8 mouse cellular contexts compared by ENCODE assay signal in genomic region chr6:28877945-28878666, GRCm38 (mm10). TPM values are rescaled to one million over a fixed set of nuclear protein-coding genes. Genes with fewer than 3 reads are reported as not detected.
DNase-seq lines count a peak whose midpoint lies in the region; ATAC-seq lines count a peak whose summit lies in the region.
"Had no signal": no experiment of that assay in that cellular context is flagged by ENCODE, and none has a peak within 500 bp of the region (broad histone marks: within the 10 kb centered on the region; RNA-seq: fewer than 3 reads in every experiment).

No protein-coding gene starts in this region.

- H3K36me3 ChIP-seq in megakaryocyte, embryonic 14.5 days (replicated peaks; ENCODE audit: low read length): peaks cover 100% of the 10 kb centered on the region
- H3K36me3 ChIP-seq in embryonic facial prominence, embryonic 10.5 days (replicated peaks): peaks cover 54% of the 10 kb centered on the region
- no peaks in the 10 kb centered on the region for H3K36me3 ChIP-seq in hindbrain, embryonic 16.5 days (ENCODE audit: control insufficient read depth, insufficient read depth, low read length)

- H3K9me3 ChIP-seq in megakaryocyte, embryonic 14.5 days: no peaks in the 10 kb centered on the region
- H3K9me3 ChIP-seq in embryonic facial prominence, embryonic 10.5 days: no peaks in the 10 kb centered on the region
- no peaks in the 10 kb centered on the region for H3K9me3 ChIP-seq in hindbrain, embryonic 16.5 days (ENCODE audit: control insufficient read depth, low read length)

- H3K4me2 ChIP-seq in hindbrain, embryonic 16.5 days (ENCODE audit: low read length): no peak overlapping the region

- H3K9ac ChIP-seq in hindbrain, embryonic 16.5 days (ENCODE audit: low read depth, low read length): no peak overlapping the region

- DNase-seq in embryonic facial prominence, embryonic 10.5 days (ENCODE audit: low spot score): peak; percentile 52
- DNase-seq in thymus, postnatal 0 days (ENCODE audit: low spot score): peak; percentile 36
- no peak for DNase-seq in kidney, adult 8-10 months
- DNase-seq in ovary, postnatal 36 days (ENCODE audit: low spot score): no peak

- peak overlapping the region; percentile 35 for H3K4me3 ChIP-seq in megakaryocyte, embryonic 14.5 days (replicated peaks)
- no peak overlapping the region for H3K4me3 ChIP-seq in embryonic facial prominence, embryonic 10.5 days
- no peak overlapping the region for H3K4me3 ChIP-seq in hindbrain, embryonic 16.5 days (ENCODE audit: low read length)

- peaks cover 63% of the 10 kb centered on the region for H3K4me1 ChIP-seq in megakaryocyte, embryonic 14.5 days
- H3K4me1 ChIP-seq in embryonic facial prominence, embryonic 10.5 days: peaks cover 40% of the 10 kb centered on the region
- peaks cover 18% of the 10 kb centered on the region for H3K4me1 ChIP-seq in hindbrain, embryonic 16.5 days (ENCODE audit: control insufficient read depth, insufficient read depth, low read depth, low read length)

- H3K27me3 ChIP-seq in megakaryocyte, embryonic 14.5 days (replicated peaks): no peaks in the 10 kb centered on the region
- no peaks in the 10 kb centered on the region for H3K27me3 ChIP-seq in embryonic facial prominence, embryonic 10.5 days (replicated peaks; ENCODE audit: low read depth, poor library complexity, severe bottlenecking)
- H3K27me3 ChIP-seq in hindbrain, embryonic 16.5 days (replicated peaks; ENCODE audit: control insufficient read depth, insufficient read depth, low read length): no peaks in the 10 kb centered on the region

- ATAC-seq in megakaryocyte, adult 5-6 weeks (ENCODE audit: poor library complexity, severe bottlenecking): no peak
- 0 out of 2 replicates have a peak, but pooled peaks have one; percentile 48 for ATAC-seq in hindbrain, embryonic 16.5 days

- peak overlapping the region; percentile 44 for H3K27ac ChIP-seq in embryonic facial prominence, embryonic 10.5 days (replicated peaks)
- peak overlapping the region; percentile 18; the same call in 1 of the 2 replicates for H3K27ac ChIP-seq in hindbrain, embryonic 16.5 days (ENCODE audit: low read depth, low read length)

- WGBS in embryonic facial prominence, embryonic 10.5 days: 20% methylated on average over 7 of the region's 7 CpGs
- WGBS in hindbrain, embryonic 16.5 days: 24% methylated on average over 7 of the region's 7 CpGs

RNA-seq across cellular contexts. Expression of gene Lrrc4, which starts 46.6 kb away (rescaled TPM):
- polyA plus RNA-seq in megakaryocyte, embryonic 14.5 days (2012; ENCODE audit: insufficient read depth, low replicate concordance): 0.06 TPM in 1 of 2 replicates, not detected in the other
- not detected in 2 replicates for total RNA-seq in megakaryocyte, adult 5-6 weeks (2015)
- 0.07 TPM in 1 of 2 replicates, not detected in the other for total RNA-seq in megakaryocyte, adult 5-6 weeks (2017)
- polyA plus RNA-seq in embryonic facial prominence, embryonic 10.5 days (2016; fragmentation: Nextera tagmentation; extraction: Ambion mirVana): 0.79 and 0.98 TPM in 2 replicates
- 7.2 and 7.4 TPM in 2 replicates for polyA plus RNA-seq in hindbrain, embryonic 16.5 days (2015; fragmentation: Nextera tagmentation; extraction: Ambion mirVana)
- polyA plus RNA-seq in thymus, postnatal 0 days (2015; fragmentation: Nextera tagmentation; extraction: Ambion mirVana): 0.08 and 0.16 TPM in 2 replicates
- total RNA-seq: liver, adult 2 months had no signal

Comparison
In these comparisons a context has a peak if more than half of its experiments do, and no peak if none do; other contexts are left out.
1. DNase-seq: peak in embryonic facial prominence, embryonic 10.5 days (single experiment) and thymus, postnatal 0 days (single experiment); none in kidney, adult 8-10 months (0 of 2) and ovary, postnatal 36 days (single experiment).